Mouse (Mus musculus): ENCODE measurements around the gene Ahcyl2. TPM values are rescaled to one million over a fixed set of nuclear protein-coding genes. Genes with fewer than 3 reads are reported as not detected.

Ahcyl2 gene
- polyA plus RNA-seq, 1 experiment: 30.5 TPM

- no peak for TF ChIP-seq GATA1 (IDR thresholded peaks at IDR 0.05; ENCODE audit: low read length)
These were observed 17.9 kb downstream of the Ahcyl2 start for GRCm38 (mm10) chr6:29785759-29786158.

DNA sequence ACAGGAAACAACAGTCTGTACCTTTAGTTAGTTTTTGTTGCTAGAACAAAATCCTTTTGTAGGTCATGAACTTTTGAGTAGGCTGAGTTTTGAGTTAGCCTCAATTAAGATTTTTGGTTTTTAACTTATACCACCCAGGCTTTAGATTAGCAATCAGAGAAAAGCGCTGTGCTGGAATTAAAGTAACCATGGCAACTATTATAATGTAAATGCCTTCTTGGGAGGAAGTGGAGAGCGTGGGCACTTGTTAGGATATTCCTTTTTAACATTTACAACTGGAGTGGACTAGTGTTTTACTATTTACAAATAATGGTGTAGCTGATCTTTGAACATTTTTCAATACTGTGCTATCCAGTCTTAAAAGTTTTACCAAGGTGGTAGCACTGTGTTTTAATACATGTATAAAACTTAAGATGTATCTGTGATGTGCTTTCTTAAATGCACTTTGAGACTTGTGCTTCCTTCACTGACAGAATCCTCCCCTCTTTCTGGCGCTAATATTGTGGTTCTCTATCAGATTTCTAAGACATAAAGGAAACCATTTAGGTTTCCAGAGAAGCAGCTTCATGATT, 21.1 kb downstream of the Ahcyl2 start:
- no peak for TF ChIP-seq GATA1 (IDR thresholded peaks at IDR 0.05; ENCODE audit: low read length)

DNA sequence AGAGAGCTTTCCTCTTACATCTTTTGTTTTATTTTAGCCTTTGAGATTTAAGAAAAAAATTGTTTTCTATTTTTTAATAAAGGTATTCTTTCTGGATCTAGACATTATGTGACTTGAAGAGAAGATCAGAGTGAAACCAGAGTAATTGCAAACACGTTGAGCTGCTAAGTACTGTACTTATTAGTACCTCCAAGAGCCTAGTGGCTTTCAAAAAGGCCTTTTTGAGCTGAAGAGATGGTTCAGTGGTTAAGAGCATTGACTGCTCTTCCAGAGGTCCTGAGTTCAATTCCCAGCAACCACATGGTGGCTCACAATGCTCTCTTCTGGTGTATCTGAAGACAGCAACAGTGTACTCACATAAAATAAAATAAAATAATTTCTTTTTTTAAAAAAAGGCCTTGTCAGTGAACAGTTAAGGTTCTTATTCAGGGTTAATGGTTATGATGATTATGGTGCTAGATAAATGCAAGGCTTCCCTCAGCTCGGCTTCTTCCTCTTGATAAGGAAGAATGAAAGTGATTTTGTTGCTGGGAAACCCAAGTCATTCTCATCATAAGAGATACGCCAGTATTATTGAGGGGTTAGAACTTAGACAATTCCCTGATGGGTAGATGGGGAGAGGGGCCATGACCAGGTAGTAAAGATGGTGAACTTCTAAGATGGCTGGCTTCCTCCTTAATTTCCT, 22.3 kb downstream of the Ahcyl2 start:
- no peak for TF ChIP-seq GATA1 (IDR thresholded peaks at IDR 0.05; ENCODE audit: low read length)

DNA sequence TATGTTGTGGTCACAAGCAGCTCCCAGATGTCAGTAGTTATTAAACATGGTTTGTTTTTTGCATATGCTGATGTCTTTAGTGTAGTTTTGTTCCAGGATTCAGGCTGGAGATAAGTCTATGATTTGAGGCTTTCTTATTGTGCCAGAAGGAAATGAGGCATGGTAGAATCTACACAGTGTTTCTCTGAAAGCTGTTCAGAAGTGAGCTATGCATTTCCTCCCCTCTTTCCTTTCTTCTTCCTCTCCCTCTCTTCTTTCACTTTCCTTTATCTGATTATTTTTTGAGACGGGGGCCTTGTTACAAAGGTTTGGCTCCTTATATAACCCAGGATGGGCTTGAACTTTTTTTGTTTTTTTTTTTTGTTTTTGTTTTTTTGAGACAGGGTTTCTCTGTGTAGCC, 25.7 kb downstream of the Ahcyl2 start:
- no peak for TF ChIP-seq GATA1 (IDR thresholded peaks at IDR 0.05; ENCODE audit: low read length)

DNA sequence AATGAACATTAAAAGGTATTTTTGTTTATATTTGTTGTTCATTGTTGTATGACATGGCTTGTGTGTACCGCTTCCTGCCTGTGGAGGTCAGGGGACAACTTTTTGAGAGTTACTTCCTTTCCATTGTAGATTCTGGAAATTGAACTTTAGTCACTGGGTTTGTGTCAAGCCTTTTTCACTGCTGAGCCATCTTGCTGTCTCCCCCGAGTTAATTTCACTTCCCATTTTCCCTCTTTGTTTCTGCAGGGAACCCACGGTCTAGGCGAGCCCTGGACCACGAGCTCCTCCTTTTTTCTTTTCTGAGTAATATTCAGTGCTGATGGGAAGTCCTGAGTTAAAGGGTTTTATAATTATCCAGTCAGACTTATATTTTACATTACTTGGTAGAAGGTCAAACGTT, 26.8 kb downstream of the Ahcyl2 start:
- no peak for TF ChIP-seq GATA1 (IDR thresholded peaks at IDR 0.05; ENCODE audit: low read length)

DNA sequence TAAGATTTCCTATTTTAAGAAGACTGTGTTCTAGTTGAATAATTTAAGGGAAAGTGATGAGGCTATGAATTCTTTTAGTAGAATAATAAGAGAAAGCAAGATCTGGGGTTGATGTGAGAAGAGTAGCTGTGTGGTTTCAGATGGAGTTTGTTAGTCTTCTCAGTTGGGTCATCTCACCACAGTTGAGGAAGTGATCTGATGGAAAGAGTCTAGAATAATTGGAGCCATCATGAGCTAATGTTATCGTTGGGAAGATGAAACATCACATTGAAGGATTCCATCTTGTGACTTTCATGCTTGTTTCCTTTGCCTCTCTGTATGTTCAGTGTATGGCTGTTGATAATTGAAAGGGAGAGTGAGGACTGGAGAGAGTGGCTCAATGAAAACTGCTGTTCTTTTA, 35.2 kb downstream of the Ahcyl2 start:
- TF ChIP-seq GATA1 (IDR thresholded peaks at IDR 0.05; ENCODE audit: low read length): no peak

- no peak for TF ChIP-seq GATA1 (IDR thresholded peaks at IDR 0.05; ENCODE audit: low read length)
These were observed 36.2 kb downstream of the Ahcyl2 start for GRCm38 (mm10) chr6:29804006-29804405.

- no peak for TF ChIP-seq GATA1 (IDR thresholded peaks at IDR 0.05; ENCODE audit: low read length)
These were observed 37.6 kb downstream of the Ahcyl2 start for GRCm38 (mm10) chr6:29805381-29805780.

DNA sequence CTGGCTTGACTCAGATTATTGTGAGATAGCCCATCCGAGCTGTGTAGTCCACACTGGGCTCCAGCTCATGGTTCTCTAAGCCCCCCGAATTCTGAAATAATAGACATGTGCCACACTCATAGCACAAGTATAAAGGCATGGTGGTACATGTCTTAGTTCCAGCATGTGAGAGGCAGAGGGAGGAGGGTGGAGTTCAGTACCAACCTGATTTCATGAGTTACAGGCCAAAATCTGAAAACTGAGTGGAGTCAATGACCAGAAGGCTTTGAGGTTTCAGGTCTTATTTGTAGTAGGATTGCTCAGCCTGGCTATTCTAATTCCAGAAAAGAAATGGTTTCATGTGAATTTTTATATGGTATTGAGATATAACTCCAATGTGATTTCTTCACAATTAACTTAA, 44.3 kb downstream of the Ahcyl2 start:
- TF ChIP-seq GATA1 (IDR thresholded peaks at IDR 0.05; ENCODE audit: low read length): no peak

GRCm38 (mm10) chr6:29812651-29813050, 44.8 kb downstream of the Ahcyl2 start:
- no peak for TF ChIP-seq GATA1 (IDR thresholded peaks at IDR 0.05; ENCODE audit: low read length)

- TF ChIP-seq GATA1 (IDR thresholded peaks at IDR 0.05; ENCODE audit: low read length): no peak
These were observed 46.8 kb downstream of the Ahcyl2 start for GRCm38 (mm10) chr6:29814616-29815015.

DNA sequence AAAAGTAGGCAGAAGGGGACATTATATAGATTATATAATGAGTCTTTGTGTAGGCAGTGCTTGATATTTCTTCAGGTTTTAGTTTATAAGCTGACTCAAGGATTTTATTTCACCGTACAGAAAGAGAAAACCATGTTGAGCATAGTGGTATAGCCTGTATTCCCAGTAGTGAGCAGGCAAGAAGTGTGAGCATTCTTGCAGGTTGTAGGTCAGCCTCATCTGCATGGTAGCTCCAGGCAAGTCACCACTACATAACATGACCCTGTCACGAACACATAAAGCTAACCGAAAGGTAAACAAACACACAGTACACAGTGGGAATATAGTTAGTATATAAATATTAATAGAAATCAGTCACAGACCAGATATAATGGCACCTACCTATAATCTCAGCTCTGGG, 47.2 kb downstream of the Ahcyl2 start:
- no peak for TF ChIP-seq GATA1 (IDR thresholded peaks at IDR 0.05; ENCODE audit: low read length)

GRCm38 (mm10) chr6:29815634-29816033, 47.8 kb downstream of the Ahcyl2 start:
- no peak for TF ChIP-seq GATA1 (IDR thresholded peaks at IDR 0.05; ENCODE audit: low read length)

GRCm38 (mm10) chr6:29819309-29819708, 51.5 kb downstream of the Ahcyl2 start:
- TF ChIP-seq GATA1 (IDR thresholded peaks at IDR 0.05; ENCODE audit: low read length): no peak

DNA sequence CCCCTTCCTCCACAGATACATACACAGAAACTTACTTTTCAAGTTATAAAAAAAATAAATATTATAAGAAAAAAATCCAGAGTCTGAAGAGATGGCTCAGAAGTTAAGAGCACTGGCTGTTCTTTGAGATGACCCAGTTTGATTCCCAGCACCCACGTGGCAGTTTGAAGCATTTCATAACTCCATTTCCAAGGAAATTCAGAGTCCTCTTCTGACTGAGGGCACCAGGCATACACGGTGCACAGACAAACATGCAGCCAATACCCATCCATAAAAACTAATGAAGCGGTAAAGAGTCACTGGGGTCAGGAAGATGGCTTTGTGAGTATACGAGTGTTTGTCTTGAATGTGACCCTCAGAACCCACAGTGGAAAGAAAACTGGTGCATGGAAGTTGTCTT, 52.5 kb downstream of the Ahcyl2 start:
- no peak for TF ChIP-seq GATA1 (IDR thresholded peaks at IDR 0.05; ENCODE audit: low read length)

DNA sequence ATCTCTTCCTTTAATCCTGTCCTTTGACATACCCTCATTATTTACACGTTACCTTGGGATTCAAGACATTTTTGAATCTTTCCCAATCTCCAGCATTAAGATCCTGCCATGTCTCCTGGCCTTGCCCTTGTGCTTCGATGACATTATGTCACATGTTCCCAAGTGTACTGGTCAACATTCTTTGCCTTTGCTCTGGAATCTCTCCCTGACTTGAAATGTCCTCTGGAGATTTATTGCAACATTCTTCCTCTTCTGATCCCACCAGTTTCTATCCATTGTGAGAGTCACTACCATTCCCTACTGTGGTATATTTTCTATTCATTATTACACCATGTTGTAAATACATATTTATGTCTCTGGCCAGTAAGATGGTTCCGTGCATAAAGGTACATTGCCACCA, 53.1 kb downstream of the Ahcyl2 start:
- TF ChIP-seq GATA1 (IDR thresholded peaks at IDR 0.05; ENCODE audit: low read length): no peak

DNA sequence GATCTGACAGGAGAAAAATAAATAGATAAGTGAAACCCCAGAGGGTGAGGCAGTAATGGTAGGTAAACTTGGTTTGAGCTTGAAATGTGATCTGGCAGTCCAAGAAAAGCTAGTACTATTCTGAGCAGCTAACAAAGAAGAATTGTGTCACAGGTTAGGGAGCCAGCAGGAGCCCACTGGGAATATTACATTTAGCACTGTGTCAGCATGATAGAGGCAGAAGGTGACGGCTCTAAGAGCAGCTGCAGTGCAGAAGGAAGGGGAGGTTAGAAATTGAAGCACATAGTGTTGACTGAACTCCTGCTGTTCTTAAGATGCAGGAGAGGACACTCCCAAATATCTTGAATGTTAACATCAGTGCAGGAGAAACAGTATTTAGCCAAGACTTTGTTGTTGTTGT, 54.0 kb downstream of the Ahcyl2 start:
- no peak for TF ChIP-seq GATA1 (IDR thresholded peaks at IDR 0.05; ENCODE audit: low read length)

Data from G1E-ER4 (cell line).